Mouse (Mus musculus) heart, adult 9 months (tissue): ENCODE measurements around the gene Smim11.

ENCODE experiments used
- DNase-seq, 2 experiments: peaks; one replicate each; pipeline ENCODE4 v3.0.0; 2022; ENCODE audit warnings: low spot score in 2 of 2

The Smim11 gene

DNA sequence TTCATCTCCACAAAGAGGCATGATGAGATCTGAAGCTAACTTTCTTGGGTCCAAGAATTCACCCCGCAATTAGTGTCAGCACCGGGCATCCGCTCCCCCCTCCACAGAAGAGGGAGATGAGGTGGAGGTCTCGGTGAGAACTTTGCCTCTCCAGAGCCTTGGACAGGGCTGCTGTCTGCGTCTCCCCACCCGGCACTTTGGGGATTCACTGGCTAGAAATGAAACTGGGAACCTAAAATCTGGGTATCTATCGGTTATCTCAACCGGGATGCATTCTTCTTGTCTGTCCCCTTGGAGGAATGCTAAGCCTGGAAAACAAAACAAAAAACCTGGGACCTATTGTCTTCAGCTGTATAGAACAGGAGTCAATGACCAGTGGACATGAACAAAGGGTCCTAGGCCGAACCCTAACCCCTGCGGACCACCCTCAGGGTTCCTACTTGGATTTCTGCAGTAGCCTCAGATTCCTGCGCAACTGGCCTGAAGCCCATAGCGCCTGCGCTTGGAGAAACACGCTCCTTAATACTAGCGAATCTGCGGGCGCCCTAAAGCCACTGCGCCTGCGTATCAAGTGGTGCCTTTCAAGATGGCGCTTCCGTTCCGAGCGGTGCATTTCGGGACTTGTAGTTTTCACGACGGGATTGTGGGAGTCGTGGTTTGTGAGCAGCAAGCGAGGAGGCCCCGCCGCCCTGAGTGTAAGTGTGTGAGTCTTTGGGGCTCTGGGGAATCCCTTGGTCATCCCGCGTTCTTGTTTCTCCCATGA lies at the start of gene Smim11:
Smim11 (plus strand) TSS at position 638 of the 763 bp plus-strand sequence.
- DNase-seq, result peak; percentile 94 to 96

DNA sequence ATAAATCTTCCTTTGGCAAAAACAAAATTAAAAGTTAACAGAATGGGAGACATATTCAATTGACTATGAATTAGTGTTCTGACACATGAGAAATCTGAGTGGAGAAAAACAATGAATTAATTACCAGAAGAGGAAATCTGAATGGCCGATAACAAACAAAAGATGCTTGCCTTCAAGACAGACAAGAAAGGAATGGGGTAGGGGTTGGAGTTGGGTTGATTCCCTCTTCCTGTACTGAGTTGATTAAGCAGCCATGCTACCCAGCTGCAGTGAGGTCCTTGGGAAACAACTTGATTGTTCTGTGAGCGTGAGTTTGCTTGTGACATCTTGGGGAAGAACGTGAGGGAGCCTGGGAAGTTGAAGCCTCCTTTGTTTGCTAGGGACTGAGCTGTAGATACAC lies 46.8 kb upstream of the Smim11 start:
- DNase-seq, result no peak

DNA sequence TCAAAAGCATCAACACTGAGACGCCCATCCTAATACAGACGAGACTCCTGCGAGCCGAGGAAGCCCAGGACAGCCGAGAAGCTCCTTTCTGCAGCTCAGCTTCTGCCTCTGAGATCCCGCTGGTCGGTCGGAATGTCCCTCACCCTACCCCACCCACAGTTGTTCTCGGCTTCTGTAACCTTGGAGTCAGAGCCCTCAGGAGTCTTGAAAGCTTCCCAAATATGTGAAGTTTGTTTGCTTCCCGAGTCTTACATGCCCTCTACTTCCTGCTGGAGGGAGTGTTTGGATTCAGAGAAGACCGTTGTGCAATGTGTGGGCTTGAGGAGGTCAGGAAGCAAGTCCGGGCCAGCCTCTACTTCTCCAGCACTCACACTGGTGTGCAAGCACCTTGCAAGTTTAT lies 33.2 kb upstream of the Smim11 start:
- DNase-seq, result no peak

DNA sequence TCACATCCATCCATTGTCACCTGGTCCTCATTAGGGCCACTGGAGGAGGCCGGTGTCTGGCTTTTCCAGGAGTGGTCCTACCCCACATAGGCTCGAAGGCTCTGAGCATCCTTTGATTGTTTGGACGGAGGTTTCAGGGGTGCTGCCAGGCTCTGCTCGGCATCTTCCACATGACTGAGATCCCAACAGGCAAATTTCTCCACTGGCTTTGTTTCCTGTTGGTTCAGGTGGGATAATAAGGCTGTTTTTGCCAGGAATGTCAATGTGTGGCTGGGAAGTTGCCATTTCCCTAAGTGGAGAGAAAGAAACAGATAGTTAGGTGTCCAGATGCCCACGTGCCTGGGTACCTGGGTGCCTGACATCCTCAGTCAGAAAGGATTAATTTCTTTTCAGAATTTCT lies 26.6 kb upstream of the Smim11 start:
- DNase-seq, result no peak

DNA sequence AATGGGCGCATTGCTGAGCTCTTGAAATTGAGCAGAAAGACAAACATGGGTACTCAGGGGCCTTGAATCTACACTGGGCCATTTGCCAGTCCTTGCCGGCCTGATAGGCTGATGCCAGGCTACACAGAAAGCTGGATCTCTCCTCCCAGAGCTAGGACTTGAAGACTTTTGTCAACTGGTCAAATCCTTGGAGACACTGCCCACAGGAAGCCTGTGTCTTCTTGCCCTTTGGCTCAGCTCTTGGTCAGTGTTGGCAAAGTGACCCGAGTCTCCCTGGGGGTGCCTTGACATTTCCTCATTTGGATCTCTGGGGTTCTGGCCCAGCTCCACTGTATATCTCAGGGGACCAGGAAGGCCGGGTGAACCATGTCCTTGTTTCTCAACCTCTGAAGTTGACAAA lies 25.6 kb upstream of the Smim11 start:
- DNase-seq, result no peak

DNA sequence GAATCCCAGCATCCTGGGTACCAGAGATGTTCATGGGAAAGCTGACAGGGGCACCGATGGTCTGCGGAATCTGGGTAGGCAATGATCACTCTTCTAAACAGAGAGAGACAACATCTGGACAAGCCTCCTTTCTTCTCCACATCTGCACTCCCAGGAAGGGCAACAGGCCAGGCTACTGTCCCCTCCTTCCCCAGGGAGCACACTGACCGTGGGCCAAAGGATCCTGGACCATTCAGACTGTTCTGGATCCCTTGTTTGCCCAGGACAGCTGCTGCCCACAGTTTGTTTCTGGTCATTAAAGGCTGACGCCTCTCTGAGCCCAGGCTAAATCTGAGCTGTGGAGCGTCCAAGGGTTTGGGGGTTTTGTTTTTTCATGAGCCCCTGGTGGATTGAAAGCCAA lies 18.4 kb upstream of the Smim11 start:
- no peak for DNase-seq

DNA sequence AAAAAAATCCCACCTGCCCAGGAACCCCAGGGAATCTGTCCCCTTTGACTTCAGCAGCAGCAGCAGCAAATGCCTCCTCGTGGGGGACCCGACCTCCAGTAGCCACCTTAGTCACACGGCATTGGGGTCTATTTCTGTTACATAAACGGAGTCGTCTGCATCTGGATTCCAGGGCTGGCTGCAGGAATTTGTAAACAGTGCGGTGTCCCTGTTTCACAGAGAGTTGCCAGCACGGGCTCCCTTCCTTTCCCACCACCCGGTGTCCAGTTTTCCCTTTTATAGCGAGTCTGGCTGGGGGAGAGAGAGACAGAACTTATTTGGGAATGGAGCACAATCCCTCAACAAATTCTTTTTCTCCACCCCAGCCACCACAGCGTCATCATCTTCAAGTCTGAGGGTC lies 16.0 kb upstream of the Smim11 start:
- no peak for DNase-seq

DNA sequence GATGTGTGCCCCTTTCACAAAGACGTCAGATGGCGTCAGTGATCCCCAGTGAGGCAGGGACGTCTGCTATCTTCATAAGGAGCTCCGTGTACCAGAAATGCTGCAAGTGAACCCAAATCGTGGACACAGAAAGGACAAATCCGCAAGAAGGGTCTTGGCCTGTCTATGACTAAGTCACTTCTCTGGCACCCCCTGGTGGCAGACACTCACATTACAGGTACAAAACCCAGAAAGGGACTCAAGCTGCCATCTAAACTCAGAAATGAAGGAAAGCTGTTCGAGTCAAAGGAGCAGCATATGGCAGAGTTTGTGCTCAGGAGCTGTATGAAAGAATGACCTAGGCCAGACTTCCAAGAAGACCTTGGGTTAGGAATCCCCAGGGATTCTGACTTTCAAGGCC lies 14.5 kb upstream of the Smim11 start:
- peak; percentile 46 to 71 for DNase-seq

DNA sequence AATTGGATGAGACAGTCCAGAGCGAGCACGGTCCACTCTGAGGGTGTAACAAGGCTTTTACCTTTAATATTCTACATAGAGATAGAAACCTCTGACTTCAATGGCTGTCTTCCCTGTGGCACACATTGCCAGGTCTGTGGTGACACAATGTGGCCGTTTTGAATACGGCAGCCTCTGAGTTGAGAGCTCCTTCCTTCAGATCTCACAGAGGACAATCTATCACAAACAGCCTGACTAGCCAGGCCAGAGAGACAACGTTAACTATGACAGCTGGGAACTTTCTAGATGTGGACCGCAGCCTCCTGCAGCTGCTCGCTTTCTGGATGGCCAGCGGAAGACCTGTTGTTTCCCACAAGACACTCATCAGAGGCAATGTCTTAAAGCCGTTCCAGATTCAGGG lies 12.3 kb upstream of the Smim11 start:
- no peak for DNase-seq

DNA sequence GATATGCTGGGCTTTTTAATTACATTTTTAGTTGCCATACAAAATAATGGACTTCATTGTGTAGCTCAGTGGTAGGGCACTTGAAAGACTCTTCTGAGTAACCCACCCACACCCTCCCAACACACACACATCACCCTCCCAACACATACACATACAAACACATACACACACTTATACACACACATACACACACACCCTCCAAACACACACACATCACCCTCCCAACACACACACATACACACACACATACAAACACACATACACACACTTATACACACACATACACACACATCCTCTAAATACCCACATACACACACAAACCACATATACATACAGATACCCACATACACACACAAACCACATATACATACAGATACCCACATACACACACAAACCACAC lies 11.0 kb upstream of the Smim11 start:
- DNase-seq, result no peak

DNA sequence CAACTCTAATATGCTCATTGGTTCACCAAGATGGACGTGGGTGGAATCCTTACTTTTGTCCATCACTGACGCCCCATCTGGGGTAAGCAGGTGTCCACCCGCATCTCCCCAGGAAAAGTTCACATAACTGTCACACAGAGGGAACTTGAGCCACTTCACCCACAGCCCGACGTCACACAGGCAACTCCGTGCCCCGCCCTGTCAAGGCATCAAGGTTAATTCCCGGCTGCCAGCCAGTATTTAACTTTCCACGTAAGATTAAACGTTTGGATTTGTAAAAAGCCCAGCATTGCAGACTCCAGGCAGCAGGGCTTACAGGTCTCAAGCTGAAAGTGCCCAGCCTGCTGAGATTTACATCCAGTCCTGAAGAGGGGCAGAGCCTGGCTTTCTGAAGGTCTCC lies 9.0 kb upstream of the Smim11 start, which contains the start of gene Kcne2:
Kcne2 (plus strand) TSS at position 289 of the 400 bp plus-strand sequence.
- DNase-seq, result no peak

DNA sequence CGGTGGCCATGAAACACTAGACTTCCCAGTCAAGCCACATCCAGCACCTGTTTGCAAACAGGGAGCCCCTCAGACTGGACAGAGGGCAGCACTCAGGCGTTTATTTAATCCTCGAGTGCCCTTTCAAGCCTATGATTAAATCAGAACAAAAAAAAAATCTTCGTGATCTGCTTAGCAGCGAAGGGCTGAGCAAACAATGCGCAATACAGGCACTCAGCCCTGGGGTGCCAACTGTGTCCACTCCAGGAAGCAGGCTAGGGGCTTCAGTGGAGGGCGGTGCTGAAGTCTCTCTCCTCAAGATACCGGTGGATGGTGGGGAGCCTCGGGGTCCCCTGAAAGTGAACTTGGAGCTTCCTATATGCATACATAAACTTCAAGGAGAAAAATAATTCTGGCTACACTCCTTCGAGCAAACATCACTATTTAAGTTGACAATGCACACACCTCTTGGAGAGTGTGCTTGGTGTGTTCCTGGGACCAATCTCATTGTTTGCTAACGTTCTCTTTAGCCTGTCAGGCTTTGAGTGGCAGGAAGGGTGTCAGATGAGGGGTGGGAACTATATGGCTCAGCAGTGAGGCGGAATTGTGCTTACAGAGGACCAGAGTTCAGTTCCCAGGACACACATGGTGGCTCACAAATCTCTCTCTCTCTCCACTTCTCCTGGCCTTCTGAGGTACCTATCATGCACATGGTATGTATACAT lies 6.7 kb upstream of the Smim11 start:
- no peak for DNase-seq

DNA sequence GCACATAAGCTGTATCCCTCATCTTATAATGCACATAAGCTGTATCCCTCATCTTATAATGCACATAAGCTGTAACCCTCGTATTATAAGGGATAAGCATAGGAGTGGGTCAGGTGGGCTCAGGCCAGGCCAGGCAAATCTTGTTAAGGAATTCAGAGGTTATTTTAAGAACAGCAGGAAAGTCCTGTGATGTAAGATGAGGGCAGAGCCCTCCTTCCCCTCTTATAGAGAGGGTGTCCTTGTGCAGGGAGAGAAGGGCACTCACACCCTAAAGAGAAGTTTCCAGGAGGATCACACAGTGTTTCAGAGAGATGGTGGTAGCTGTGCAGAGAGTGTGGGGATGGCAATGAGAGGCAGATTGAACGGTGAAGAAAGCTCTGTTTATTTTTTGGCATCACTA lies 5.8 kb upstream of the Smim11 start:
- no peak for DNase-seq

DNA sequence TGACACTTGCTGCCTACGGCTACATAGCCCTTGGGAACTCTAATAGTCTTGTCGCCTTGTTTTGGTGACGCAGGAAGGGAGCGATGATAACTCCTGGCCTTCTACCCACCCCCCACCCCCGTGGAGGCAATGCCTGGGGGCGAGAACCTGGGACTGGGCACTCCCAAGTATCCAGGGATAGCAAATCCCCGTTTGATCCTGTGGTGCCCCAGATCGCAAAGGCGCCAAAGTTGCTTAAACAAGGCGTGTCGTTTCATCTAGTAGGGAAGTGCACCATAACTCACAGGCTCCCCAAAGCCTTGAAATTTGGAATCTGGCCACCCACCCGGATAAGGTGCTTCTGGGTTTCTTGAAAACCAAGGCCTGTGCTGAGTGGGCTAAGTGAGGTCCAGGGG lies 323 bp downstream of the Smim11 start:
- no peak for DNase-seq

DNA sequence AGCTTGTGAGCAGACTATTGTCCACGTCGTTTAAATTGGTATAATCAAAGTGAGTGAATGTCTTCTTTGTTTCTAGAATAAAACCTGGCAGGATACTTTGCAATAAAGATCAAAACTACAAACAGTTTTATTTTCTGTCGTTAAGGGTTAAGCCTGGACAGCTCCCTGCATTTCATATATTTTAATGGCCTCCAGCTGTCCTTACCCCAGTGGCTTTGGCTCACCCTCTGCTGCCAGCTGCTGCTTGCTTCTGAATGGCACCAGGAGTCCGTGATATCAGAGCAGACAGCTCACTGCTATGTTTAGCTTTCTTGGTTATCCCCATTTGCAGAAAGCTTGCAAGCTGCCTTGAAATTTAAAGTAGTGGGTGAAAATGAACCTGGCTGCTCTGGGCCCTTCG lies 903 bp downstream of the Smim11 start:
- peak; percentile 35 to 49 for DNase-seq

DNA sequence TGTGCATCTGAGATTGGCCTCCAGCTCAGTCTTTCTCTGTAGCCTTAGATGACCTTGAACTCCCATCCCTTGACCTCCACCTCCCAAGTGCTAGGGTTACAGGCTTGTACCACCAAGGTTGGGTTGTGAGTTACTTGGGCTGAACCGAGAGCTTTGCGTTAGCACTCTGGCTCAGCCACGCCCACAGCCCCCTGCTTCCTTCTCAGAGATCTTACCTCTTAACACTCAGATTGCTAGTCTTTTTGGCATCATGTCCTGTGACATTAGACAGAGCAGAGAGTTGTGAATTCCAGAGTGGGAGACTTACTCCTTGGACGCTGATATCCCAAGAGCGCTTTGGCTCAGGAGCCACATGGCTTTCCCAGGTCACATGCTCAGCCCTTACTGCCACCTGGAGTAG lies 1.4 kb downstream of the Smim11 start:
- DNase-seq, result no peak

DNA sequence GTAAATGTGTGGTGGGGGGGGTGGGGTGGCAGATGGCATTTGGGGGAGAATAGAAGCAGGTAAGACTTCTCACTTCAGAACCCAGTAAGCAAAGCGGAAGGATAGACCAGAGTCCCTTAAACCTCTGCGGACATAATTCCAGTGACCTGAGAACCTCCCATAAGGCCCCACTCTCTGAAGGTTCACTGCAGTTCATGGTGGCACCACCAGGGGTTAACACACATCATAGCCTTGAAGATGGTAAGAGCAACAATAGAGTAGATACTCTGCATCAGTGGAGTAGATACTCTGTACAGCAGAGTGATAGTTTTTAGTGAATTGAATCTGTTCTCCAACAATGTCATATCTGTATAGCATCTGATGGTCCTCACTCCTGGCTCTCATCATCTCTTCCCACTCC lies 4.4 kb downstream of the Smim11 start:
- DNase-seq, result no peak

DNA sequence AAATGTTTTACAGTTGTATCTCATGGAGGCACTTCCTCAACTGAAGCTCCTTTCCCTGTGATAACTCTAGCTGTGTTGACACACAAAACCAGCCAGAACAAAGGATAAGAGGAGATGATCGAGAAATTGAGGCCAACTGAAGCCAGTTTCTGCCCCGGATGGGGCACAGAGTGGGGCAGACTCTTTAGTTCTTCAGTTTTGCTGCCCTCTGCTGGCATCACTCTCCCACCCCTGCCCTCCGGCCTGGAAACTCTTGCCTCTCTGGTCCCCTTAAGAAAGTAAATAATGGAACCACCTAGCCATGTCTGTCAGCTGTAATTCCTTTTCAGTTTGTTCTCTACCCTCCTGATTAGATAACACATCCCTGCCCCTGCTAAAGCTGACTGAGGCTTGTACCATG lies 6.9 kb downstream of the Smim11 start:
- no peak for DNase-seq

DNA sequence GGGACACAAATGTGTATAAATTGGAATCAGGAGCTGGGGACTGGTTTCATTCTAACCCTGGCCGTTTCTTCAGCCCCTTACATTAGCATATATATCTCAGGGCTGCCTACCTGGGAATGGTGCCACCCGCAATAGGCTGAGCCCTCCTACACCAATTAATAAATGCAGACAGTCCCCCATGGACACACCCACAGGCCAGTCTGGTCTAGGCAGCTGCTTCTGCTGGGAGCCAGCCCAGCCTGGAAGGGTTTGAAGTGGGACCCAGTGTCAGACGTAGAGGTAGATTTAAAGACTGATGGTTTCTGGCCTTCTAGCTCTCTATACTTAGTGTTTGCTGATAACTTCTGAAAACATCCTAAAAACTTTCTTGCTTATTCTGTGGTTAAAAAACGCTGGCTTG lies 8.0 kb downstream of the Smim11 start:
- no peak for DNase-seq

DNA sequence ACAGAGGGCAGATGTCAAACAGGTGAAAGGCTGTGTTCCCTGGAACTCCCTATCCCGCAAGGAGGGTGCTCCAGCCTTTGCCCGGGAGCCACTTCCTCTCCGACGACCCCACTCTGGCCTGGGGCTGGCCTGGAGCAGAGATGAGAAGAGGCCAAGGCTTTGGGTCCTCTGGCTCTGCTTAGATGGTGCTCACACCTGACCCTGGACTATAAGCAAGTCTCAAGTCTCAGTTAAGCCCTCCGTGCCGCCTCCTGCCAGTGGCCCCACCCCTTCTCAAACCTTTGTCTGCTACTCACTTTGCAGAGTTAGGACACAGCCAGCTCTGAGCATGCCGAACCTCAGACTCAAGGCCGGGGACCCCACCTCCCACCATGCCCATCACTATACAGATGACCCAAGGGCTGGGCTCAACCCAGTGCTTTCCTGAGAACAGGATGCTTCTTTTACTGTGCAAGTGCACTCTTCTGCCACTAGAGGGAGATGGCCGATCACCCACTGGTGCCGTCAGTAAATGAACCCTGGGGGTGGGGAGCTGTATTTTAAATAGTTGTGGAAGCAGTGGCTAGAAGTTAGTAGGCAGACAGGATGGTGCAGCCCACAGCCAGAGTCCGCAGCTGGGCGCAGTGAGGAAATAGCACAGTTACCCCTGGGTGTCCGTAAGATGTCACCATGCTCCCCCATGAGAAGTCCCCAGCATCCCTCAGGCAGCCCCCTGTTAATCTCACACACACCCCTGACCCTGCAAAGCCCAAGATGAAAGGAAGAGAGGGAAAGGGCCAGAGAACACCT lies 13.1 kb downstream of the Smim11 start:
- DNase-seq, result peak; percentile 15 to 28

DNA sequence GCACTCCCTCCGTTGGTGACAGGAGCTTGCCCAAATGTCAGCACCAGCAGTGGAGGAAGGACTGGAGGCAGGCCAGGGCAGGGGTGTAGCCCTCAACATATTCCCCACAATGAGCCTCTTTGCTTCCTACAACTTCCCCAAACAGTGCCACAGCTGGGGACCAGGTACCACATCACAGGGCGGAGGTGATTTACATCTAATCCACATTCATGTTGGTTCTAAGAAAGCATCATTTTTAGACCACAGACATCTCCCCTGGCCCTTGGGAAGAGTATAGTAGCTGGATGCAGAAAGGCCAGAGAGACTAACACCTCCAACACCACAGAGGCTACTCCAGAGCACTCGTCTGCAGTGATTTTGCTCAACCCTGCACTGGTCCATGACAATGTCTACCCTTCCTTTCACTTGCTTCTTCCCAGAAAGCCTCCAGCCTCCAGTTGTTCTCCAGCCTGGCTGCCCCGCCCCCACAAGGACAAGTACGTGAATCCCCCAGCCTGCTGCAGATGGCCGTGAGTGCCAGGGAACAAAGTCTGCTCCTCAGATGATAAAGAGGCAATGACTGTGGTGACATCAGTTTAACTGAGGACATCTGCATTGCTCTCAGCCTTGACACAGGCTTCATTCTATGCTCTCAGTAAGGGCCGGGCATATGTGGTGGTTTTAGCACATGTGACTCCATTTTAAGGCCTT lies 15.1 kb downstream of the Smim11 start:
- DNase-seq, result no peak
